Mouse (Mus musculus): Measurements from ENCODE around the gene Olfr850. TPM values are rescaled to one million over a fixed set of nuclear protein-coding genes. Genes with fewer than 3 reads are reported as not detected.

Gene Olfr850
- not detected in 2 replicates for polyA plus RNA-seq (2015; fragmentation: Nextera tagmentation; extraction: Ambion mirVana)

GRCm38 (mm10) chr9:19478148-19478547 is at the start of gene Olfr850:
Gene Olfr850 (minus strand): TSS chr9:19478248.
- DNase-seq (ENCODE audit: low spot score) = no peak

GRCm38 (mm10) chr9:19492995-19493394 is 14.9 kb upstream of the Olfr850 start, which contains the start of gene Olfr851:
Gene Olfr851 (plus strand): TSS chr9:19493295.
- DNase-seq (ENCODE audit: low spot score) = no peak

GRCm38 (mm10) chr9:19439966-19440365 is 38.1 kb downstream of the Olfr850 start, which contains the start of gene Olfr849:
Gene Olfr849 (plus strand): TSS chr9:19440266.
- DNase-seq (ENCODE audit: low spot score) = no peak

Other genes starting within 250 kb of the Olfr850 start
- not detected in 2 replicates for gene Olfr843, start 226.3 kb downstream of the Olfr850 start, polyA plus RNA-seq (2015; fragmentation: Nextera tagmentation; extraction: Ambion mirVana)
- not detected in 2 replicates for gene Olfr844, start 161.9 kb downstream of the Olfr850 start, polyA plus RNA-seq (2015; fragmentation: Nextera tagmentation; extraction: Ambion mirVana)
- not detected in 2 replicates for gene Olfr845, start 141.8 kb downstream of the Olfr850 start, polyA plus RNA-seq (2015; fragmentation: Nextera tagmentation; extraction: Ambion mirVana)
- not detected in 2 replicates for gene Olfr846, start 114.2 kb downstream of the Olfr850 start, polyA plus RNA-seq (2015; fragmentation: Nextera tagmentation; extraction: Ambion mirVana)
- not detected in 2 replicates for gene Olfr847, start 99.6 kb downstream of the Olfr850 start, polyA plus RNA-seq (2015; fragmentation: Nextera tagmentation; extraction: Ambion mirVana)
- gene Olfr849, start 38.0 kb downstream of the Olfr850 start, polyA plus RNA-seq (2015; fragmentation: Nextera tagmentation; extraction: Ambion mirVana) = not detected in 2 replicates
- gene Olfr851, start 15.0 kb upstream of the Olfr850 start, polyA plus RNA-seq (2015; fragmentation: Nextera tagmentation; extraction: Ambion mirVana) = not detected in 2 replicates
- gene Olfr853, start 62.8 kb upstream of the Olfr850 start, polyA plus RNA-seq (2015; fragmentation: Nextera tagmentation; extraction: Ambion mirVana) = not detected in 2 replicates
- gene Olfr854, start 89.1 kb upstream of the Olfr850 start, polyA plus RNA-seq (2015; fragmentation: Nextera tagmentation; extraction: Ambion mirVana) = not detected in 2 replicates
- not detected in 2 replicates for gene Olfr855, start 104.4 kb upstream of the Olfr850 start, polyA plus RNA-seq (2015; fragmentation: Nextera tagmentation; extraction: Ambion mirVana)
- gene Zfp317, start 143.9 kb upstream of the Olfr850 start, polyA plus RNA-seq (2015; fragmentation: Nextera tagmentation; extraction: Ambion mirVana) = 16.5 and 18.1 TPM in 2 replicates
- not detected in 2 replicates for gene Olfr857, start 231.2 kb upstream of the Olfr850 start, polyA plus RNA-seq (2015; fragmentation: Nextera tagmentation; extraction: Ambion mirVana)

Measured in thymus, postnatal 0 days (tissue).